Mouse (Mus musculus) small intestine, adult 2 months (tissue): ENCODE data around the gene Bend5.

Experiments used
- CTCF ChIP-seq: fragments of 200-500 bp; IDR thresholded peaks from 2 replicates; pipeline ENCODE4 v1.5.1; 2012; ENCODE audit warnings: low read depth, mild to moderate bottlenecking, control low read depth, inconsistent platforms, low read length, moderate library complexity, mixed read lengths; ENCODE audit not compliant: insufficient replicate concordance, insufficient read length; ENCODE audit errors: extremely low read depth
- POLR2A ChIP-seq: fragments of 200-500 bp; IDR thresholded peaks from 2 replicates; pipeline ENCODE4 v1.6.1; 2012; ENCODE audit warnings: low read depth, mild to moderate bottlenecking, control low read depth, inconsistent platforms, low read length, moderate library complexity

- TF ChIP-seq CTCF (no peak), POLR2A (no peak)
Observed at GRCm38 (mm10) chr4:111400676-111401075, 14.1 kb upstream of the Bend5 start.
